Mouse (Mus musculus) cerebellum, adult 8-10 months (tissue): ENCODE measurements at regions not wholly inside any gene's neighbourhood (a gene's known extent, or its start where the extent isn't known, plus 50 kb on each side); places are given as distances from the start of the nearest gene placed in this dataset.

Source experiments
- DNase-seq: peaks from one replicate; pipeline ENCODE4 v3.0.0; 2022

GRCm38 (mm10) chrX:140164859-140165258, 102.2 kb downstream of the Pih1h3b start:
- no peak for DNase-seq

- DNase-seq, result no peak
Observed at GRCm38 (mm10) chrX:140165966-140166365, 103.3 kb downstream of the Pih1h3b start.

GRCm38 (mm10) chrX:140179850-140180249, 117.2 kb downstream of the Pih1h3b start:
- no peak for DNase-seq

GRCm38 (mm10) chrX:140183003-140183402, 120.3 kb downstream of the Pih1h3b start:
- no peak for DNase-seq

- DNase-seq, result no peak
Observed at GRCm38 (mm10) chrX:140203676-140204075, 138.4 kb upstream of the Frmpd3 start.

- no peak for DNase-seq
Observed at GRCm38 (mm10) chrX:140208791-140209190, 133.3 kb upstream of the Frmpd3 start.

- no peak for DNase-seq
Observed at GRCm38 (mm10) chrX:140212644-140213361, 129.3 kb upstream of the Frmpd3 start.

GRCm38 (mm10) chrX:140214198-140214849, 127.7 kb upstream of the Frmpd3 start:
- peak; percentile 18 for DNase-seq

- no peak for DNase-seq
Observed at GRCm38 (mm10) chrX:140255790-140256189, 86.3 kb upstream of the Frmpd3 start.

GRCm38 (mm10) chrX:140269742-140270457, 72.2 kb upstream of the Frmpd3 start:
- DNase-seq, result no peak

GRCm38 (mm10) chrX:140277327-140277947, 64.6 kb upstream of the Frmpd3 start:
- no peak for DNase-seq

- DNase-seq, result no peak
Observed at GRCm38 (mm10) chrX:140277978-140278729, 63.9 kb upstream of the Frmpd3 start.

GRCm38 (mm10) chrX:140279266-140279665, 62.8 kb upstream of the Frmpd3 start:
- DNase-seq, result no peak

- no peak for DNase-seq
Observed at GRCm38 (mm10) chrX:140280016-140280415, 62.0 kb upstream of the Frmpd3 start.
